In genomic region chr3:121308935-121309334, GRCm38 (mm10) we compare ENCODE assay signal across 22 mouse cellular contexts. TPM values are rescaled to one million over a fixed set of nuclear protein-coding genes. Genes with fewer than 3 reads are reported as not detected.
DNase-seq lines count a peak whose midpoint lies in the region; ATAC-seq lines count a peak whose summit lies in the region.
"Had no signal": no experiment of that assay in that cellular context is flagged by ENCODE, and none has a peak within 500 bp of the region (broad histone marks: within the 10 kb centered on the region; RNA-seq: fewer than 3 reads in every experiment).

No protein-coding gene starts in this region.

- no peak overlapping the region for H3K4me2 ChIP-seq in hindbrain, embryonic 12.5 days (replicated peaks)
- no peak overlapping the region for H3K4me2 ChIP-seq in hindbrain, embryonic 11.5 days (replicated peaks; ENCODE audit: low read depth, low read length)
- H3K4me2 ChIP-seq in midbrain, embryonic 12.5 days (replicated peaks) = no peak overlapping the region
- no peak overlapping the region for H3K4me2 ChIP-seq in hindbrain, embryonic 16.5 days (ENCODE audit: low read length)
- no peak overlapping the region for H3K4me2 ChIP-seq in neural tube, embryonic 14.5 days (ENCODE audit: low read depth, low read length)
- H3K4me2 ChIP-seq: forebrain, embryonic 13.5 days; neural tube, embryonic 12.5 days had no signal

- no peaks in the 10 kb centered on the region for H3K9me3 ChIP-seq in hindbrain, embryonic 12.5 days (replicated peaks)
- no peaks in the 10 kb centered on the region for H3K9me3 ChIP-seq in hindbrain, embryonic 11.5 days (ENCODE audit: control insufficient read depth, low read length)
- no peaks in the 10 kb centered on the region for H3K9me3 ChIP-seq in midbrain, embryonic 12.5 days
- no peaks in the 10 kb centered on the region for H3K9me3 ChIP-seq in midbrain, embryonic 10.5 days (replicated peaks)
- no peaks in the 10 kb centered on the region for H3K9me3 ChIP-seq in hindbrain, embryonic 16.5 days (ENCODE audit: control insufficient read depth, low read length)
- no peaks in the 10 kb centered on the region for H3K9me3 ChIP-seq in neural tube, embryonic 14.5 days (ENCODE audit: control insufficient read depth, low read length)
- H3K9me3 ChIP-seq: forebrain, embryonic 13.5 days; heart, embryonic 10.5 days; neural tube, embryonic 12.5 days had no signal

- H3K27ac ChIP-seq in hindbrain, embryonic 12.5 days = no peak overlapping the region
- H3K27ac ChIP-seq in hindbrain, embryonic 11.5 days (ENCODE audit: low read depth, low read length) = no peak overlapping the region
- no peak overlapping the region for H3K27ac ChIP-seq in midbrain, embryonic 12.5 days (replicated peaks)
- H3K27ac ChIP-seq in midbrain, embryonic 10.5 days (replicated peaks) = no peak overlapping the region
- no peak overlapping the region for H3K27ac ChIP-seq in hindbrain, embryonic 16.5 days (ENCODE audit: low read depth, low read length)
- no peak overlapping the region for H3K27ac ChIP-seq in neural tube, embryonic 14.5 days (ENCODE audit: low read depth, low read length)
- H3K27ac ChIP-seq: forebrain, embryonic 13.5 days; heart, embryonic 10.5 days; left cerebral cortex, adult 2 months; liver, embryonic 14.5 days; macrophage; neural tube, embryonic 12.5 days had no signal

- WGBS in hindbrain, embryonic 12.5 days = 89% methylated on average over 5 of the region's 5 CpGs
- 88% methylated on average over 5 of the region's 5 CpGs for WGBS in hindbrain, embryonic 11.5 days
- WGBS in midbrain, embryonic 12.5 days = 83% methylated on average over 5 of the region's 5 CpGs
- WGBS in midbrain, embryonic 10.5 days = 84% methylated on average over 5 of the region's 5 CpGs
- 72% methylated on average over 5 of the region's 5 CpGs for WGBS in hindbrain, embryonic 16.5 days
- WGBS in neural tube, embryonic 14.5 days = 76% methylated on average over 5 of the region's 5 CpGs

- peaks cover 11% of the 10 kb centered on the region; the same call in 1 of the 2 replicates for H3K4me1 ChIP-seq in hindbrain, embryonic 12.5 days
- H3K4me1 ChIP-seq in hindbrain, embryonic 11.5 days (replicated peaks; ENCODE audit: control insufficient read depth, insufficient read depth, low read length) = no peaks in the 10 kb centered on the region
- H3K4me1 ChIP-seq in midbrain, embryonic 12.5 days = peaks cover 4% of the 10 kb centered on the region; the same call in 1 of the 2 replicates
- H3K4me1 ChIP-seq in midbrain, embryonic 10.5 days = peaks cover 9% of the 10 kb centered on the region
- no peaks in the 10 kb centered on the region; the same call in 1 of the 2 replicates for H3K4me1 ChIP-seq in hindbrain, embryonic 16.5 days (ENCODE audit: control insufficient read depth, insufficient read depth, low read depth, low read length)
- no peaks in the 10 kb centered on the region for H3K4me1 ChIP-seq in neural tube, embryonic 14.5 days (ENCODE audit: control insufficient read depth, insufficient read depth, low read length)
- H3K4me1 ChIP-seq: forebrain, embryonic 13.5 days; neural tube, embryonic 12.5 days had no signal

- no peak overlapping the region for H3K9ac ChIP-seq in hindbrain, embryonic 12.5 days
- H3K9ac ChIP-seq in hindbrain, embryonic 11.5 days (ENCODE audit: low read depth, low read length) = no peak overlapping the region
- no peak overlapping the region for H3K9ac ChIP-seq in midbrain, embryonic 12.5 days (replicated peaks)
- no peak overlapping the region for H3K9ac ChIP-seq in hindbrain, embryonic 16.5 days (ENCODE audit: low read depth, low read length)
- H3K9ac ChIP-seq in neural tube, embryonic 14.5 days (replicated peaks; ENCODE audit: low read depth, low read length) = no peak overlapping the region
- H3K9ac ChIP-seq: forebrain, embryonic 13.5 days; liver, embryonic 14.5 days; neural tube, embryonic 12.5 days had no signal

- no peak for DNase-seq in hindbrain, embryonic 11.5 days (ENCODE audit: low spot score)
- no peak for DNase-seq in midbrain, embryonic 10.5 days (ENCODE audit: low spot score)
- DNase-seq in urinary bladder, postnatal 4 days (ENCODE audit: low spot score in 2 of 2) = no peak
- DNase-seq: adrenal gland, postnatal 36 days; B cell, adult 2 months; cerebellum, adult 18-20 months; cerebellum, postnatal 25 days; embryo, embryonic 11 days; gastrocnemius, postnatal 36 days; kidney, postnatal 36 days; right cerebral cortex, postnatal 25 days; thymus, adult 2 months had no signal

- no peak overlapping the region for H3K4me3 ChIP-seq in hindbrain, embryonic 12.5 days
- no peak overlapping the region for H3K4me3 ChIP-seq in hindbrain, embryonic 11.5 days (ENCODE audit: low read depth, low read length)
- H3K4me3 ChIP-seq in midbrain, embryonic 12.5 days = no peak overlapping the region
- H3K4me3 ChIP-seq in midbrain, embryonic 10.5 days = no peak overlapping the region
- H3K4me3 ChIP-seq in hindbrain, embryonic 16.5 days (ENCODE audit: low read length) = no peak overlapping the region
- no peak overlapping the region for H3K4me3 ChIP-seq in neural tube, embryonic 14.5 days (ENCODE audit: low read depth, low read length)
- H3K4me3 ChIP-seq: forebrain, embryonic 13.5 days; heart, embryonic 10.5 days; left cerebral cortex, adult 2 months; neural tube, embryonic 12.5 days had no signal

- H3K27me3 ChIP-seq in hindbrain, embryonic 12.5 days = no peaks in the 10 kb centered on the region
- no peaks in the 10 kb centered on the region for H3K27me3 ChIP-seq in hindbrain, embryonic 11.5 days (ENCODE audit: control insufficient read depth, insufficient read depth, low read length)
- no peaks in the 10 kb centered on the region for H3K27me3 ChIP-seq in midbrain, embryonic 12.5 days
- no peaks in the 10 kb centered on the region for H3K27me3 ChIP-seq in midbrain, embryonic 10.5 days (ENCODE audit: low read depth, poor library complexity, severe bottlenecking)
- H3K27me3 ChIP-seq in hindbrain, embryonic 16.5 days (replicated peaks; ENCODE audit: control insufficient read depth, insufficient read depth, low read length) = no peaks in the 10 kb centered on the region
- H3K27me3 ChIP-seq in neural tube, embryonic 14.5 days (ENCODE audit: control insufficient read depth, insufficient read depth, low read length) = no peaks in the 10 kb centered on the region
- H3K27me3 ChIP-seq: forebrain, embryonic 13.5 days; neural tube, embryonic 12.5 days had no signal

- H3K36me3 ChIP-seq in hindbrain, embryonic 12.5 days = no peaks in the 10 kb centered on the region
- H3K36me3 ChIP-seq in hindbrain, embryonic 11.5 days (ENCODE audit: control insufficient read depth, insufficient read depth, low read length) = no peaks in the 10 kb centered on the region
- 0 out of 2 replicates have a peak, but pooled peaks cover 3% of the 10 kb centered on the region for H3K36me3 ChIP-seq in midbrain, embryonic 12.5 days
- H3K36me3 ChIP-seq in midbrain, embryonic 10.5 days = no peaks in the 10 kb centered on the region
- H3K36me3 ChIP-seq in hindbrain, embryonic 16.5 days (ENCODE audit: control insufficient read depth, insufficient read depth, low read length) = no peaks in the 10 kb centered on the region
- no peaks in the 10 kb centered on the region for H3K36me3 ChIP-seq in neural tube, embryonic 14.5 days (ENCODE audit: control insufficient read depth, insufficient read depth, low read length)
- H3K36me3 ChIP-seq: neural tube, embryonic 12.5 days had no signal

- peak; percentile 19; the same call in 1 of the 2 replicates for ATAC-seq in hindbrain, embryonic 12.5 days (ENCODE audit: low FRiP score)
- no peak for ATAC-seq in hindbrain, embryonic 11.5 days (ENCODE audit: low FRiP score)
- ATAC-seq in midbrain, embryonic 12.5 days (ENCODE audit: low FRiP score, low read depth) = peak; percentile 20; the same call in 1 of the 2 replicates
- ATAC-seq in hindbrain, embryonic 16.5 days = peak; percentile 40; the same call in 1 of the 2 replicates
- peak; percentile 31; the same call in 1 of the 2 replicates for ATAC-seq in neural tube, embryonic 14.5 days (ENCODE audit: low read depth)

RNA-seq across cellular contexts. Expression of gene Alg14, which starts 17.4 kb away (rescaled TPM):
- polyA plus RNA-seq in hindbrain, embryonic 12.5 days (2016; fragmentation: Nextera tagmentation; extraction: Ambion mirVana) = 28.7 and 38.5 TPM in 2 replicates
- polyA plus RNA-seq in hindbrain, embryonic 11.5 days (2014; fragmentation: Nextera tagmentation; extraction: Ambion mirVana) = 39.0 and 41.8 TPM in 2 replicates
- 31.0 and 33.8 TPM in 2 replicates for polyA plus RNA-seq in midbrain, embryonic 12.5 days (2016; fragmentation: Nextera tagmentation; extraction: Ambion mirVana)
- 37.3 and 40.7 TPM in 2 replicates for polyA plus RNA-seq in midbrain, embryonic 10.5 days (2016; fragmentation: Nextera tagmentation; extraction: Ambion mirVana)
- 41.3 and 44.8 TPM in 2 replicates for polyA plus RNA-seq in hindbrain, embryonic 16.5 days (2015; fragmentation: Nextera tagmentation; extraction: Ambion mirVana)
- polyA plus RNA-seq in neural tube, embryonic 14.5 days (2014; fragmentation: Nextera tagmentation; extraction: Ambion mirVana) = 39.2 and 51.7 TPM in 2 replicates

RNA-seq across cellular contexts. Expression of gene Tmem56, which starts 26.0 kb away (rescaled TPM):
- 0.79 and 1.2 TPM in 2 replicates for polyA plus RNA-seq in hindbrain, embryonic 12.5 days (2016; fragmentation: Nextera tagmentation; extraction: Ambion mirVana)
- 0.65 and 1.0 TPM in 2 replicates for polyA plus RNA-seq in hindbrain, embryonic 11.5 days (2014; fragmentation: Nextera tagmentation; extraction: Ambion mirVana)
- polyA plus RNA-seq in midbrain, embryonic 12.5 days (2016; fragmentation: Nextera tagmentation; extraction: Ambion mirVana) = 0.69 and 1.0 TPM in 2 replicates
- polyA plus RNA-seq in midbrain, embryonic 10.5 days (2016; fragmentation: Nextera tagmentation; extraction: Ambion mirVana) = 0.82 and 1.1 TPM in 2 replicates
- 2.9 and 3.0 TPM in 2 replicates for polyA plus RNA-seq in hindbrain, embryonic 16.5 days (2015; fragmentation: Nextera tagmentation; extraction: Ambion mirVana)
- 4.4 and 5.5 TPM in 2 replicates for polyA plus RNA-seq in neural tube, embryonic 14.5 days (2014; fragmentation: Nextera tagmentation; extraction: Ambion mirVana)
- polyA plus RNA-seq: macrophage had no signal
